Mouse (Mus musculus) small intestine, adult 2 months (tissue): ENCODE results near the gene Olfr1502. TPM values are rescaled to one million over a fixed set of nuclear protein-coding genes. Genes with fewer than 3 reads are reported as not detected.
"Not testable (repeated sequence)": the region's sequence is repeated elsewhere in the genome, so short reads cannot be mapped to it uniquely, and the experiment has no call there.

ENCODE experiments used
- H3K27ac ChIP-seq: fragments of 200-500 bp; 2 replicates; pipeline ENCODE4 v1.5.1; 2012; ENCODE audit warnings: low read depth, low read length, control low read depth, inconsistent platforms; ENCODE audit not compliant: insufficient read depth
- H3K27me3 ChIP-seq: fragments of 200-500 bp; 2 replicates; pipeline ENCODE4 v1.6.1; 2012; ENCODE audit warnings: mild to moderate bottlenecking, moderate library complexity, low read length, inconsistent platforms; ENCODE audit not compliant: control insufficient read depth, insufficient read depth
- H3K36me3 ChIP-seq: fragments of 200-500 bp; 2 replicates; pipeline ENCODE4 v1.6.1; 2012; ENCODE audit warnings: mild to moderate bottlenecking, low read length, control low read depth, inconsistent platforms; ENCODE audit not compliant: control insufficient read depth, insufficient read depth
- H3K4me1 ChIP-seq: fragments of 200-500 bp; 2 replicates; pipeline ENCODE4 v1.6.1; 2012; ENCODE audit warnings: low read length, inconsistent platforms, mixed read lengths; ENCODE audit not compliant: control insufficient read depth, insufficient read depth, insufficient read length
- H3K4me3 ChIP-seq: fragments of 200-500 bp; 2 replicates; pipeline ENCODE4 v1.5.1; 2012; ENCODE audit warnings: low read depth, mild to moderate bottlenecking, control low read depth, inconsistent platforms, low read length, moderate library complexity
- CTCF ChIP-seq: fragments of 200-500 bp; IDR thresholded peaks from 2 replicates; pipeline ENCODE4 v1.5.1; 2012; ENCODE audit warnings: low read depth, mild to moderate bottlenecking, control low read depth, inconsistent platforms, low read length, moderate library complexity, mixed read lengths; ENCODE audit not compliant: insufficient replicate concordance, insufficient read length; ENCODE audit errors: extremely low read depth
- POLR2A ChIP-seq: fragments of 200-500 bp; IDR thresholded peaks from 2 replicates; pipeline ENCODE4 v1.6.1; 2012; ENCODE audit warnings: low read depth, mild to moderate bottlenecking, control low read depth, inconsistent platforms, low read length, moderate library complexity
- WGBS: fragments of 180-500 bp; shearing (Covaris S2); methylation state at CpG from one replicate; pipeline ENCODE4 v1.1.7; 2018; 5-methylcytosine and 5-hydroxymethylcytosine counted together
- polyA plus RNA-seq: library from polyadenylated mRNA; depleted of rRNA; stranded (reverse); fragments of >200 nt; gene quantifications from 2 replicates; pipeline ENCODE4 v1.2.3, GENCODE M21; 2012; rRNA removed

The Olfr1502 gene
- polyA plus RNA-seq: not detected in 2 replicates

DNA sequence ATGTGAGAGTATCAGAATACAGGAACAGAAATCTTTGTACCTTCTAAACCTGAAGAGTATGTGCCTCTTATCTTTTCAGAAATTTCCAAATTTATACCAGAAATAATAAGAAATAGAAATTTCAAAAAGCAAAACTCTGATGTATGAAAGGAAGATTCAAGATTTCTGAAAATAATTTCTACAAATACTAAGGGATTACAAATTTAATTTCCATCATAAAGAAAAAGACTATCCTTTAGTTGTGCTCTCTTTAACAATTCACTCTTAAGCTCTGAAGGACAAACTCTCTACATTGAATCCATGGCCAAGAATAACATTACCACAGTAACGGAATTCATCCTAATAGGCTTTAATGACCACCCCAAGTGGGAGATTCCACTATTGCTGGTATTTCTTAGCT, at the start of gene Olfr1502:
Gene Olfr1502 (plus strand): TSS at position 301 of the 400 bp plus-strand sequence.
- 82% methylated on average over 1 of the region's 1 CpGs for WGBS
- Histone ChIP-seq H3K4me3 (no peak within 1 kb of the TSS), H3K4me1 (no peaks in the 10 kb centered on the region), H3K27ac (no peak within 1 kb of the TSS), H3K27me3 (no peaks in the 10 kb centered on the region), H3K36me3 (no peaks in the 10 kb centered on the region)
- no peak for TF ChIP-seq POLR2A
- TF ChIP-seq CTCF: no peak

GRCm38 (mm10) chr19:13812823-13813222, 48.8 kb upstream of the Olfr1502 start:
- no peak for TF ChIP-seq CTCF
- no peak for TF ChIP-seq POLR2A
- no peaks in the 10 kb centered on the region for H3K4me1 ChIP-seq
- no peaks in the 10 kb centered on the region for H3K27me3 ChIP-seq
- no peak overlapping the region for H3K4me3 ChIP-seq
- WGBS: 52% methylated on average over 2 of the region's 2 CpGs
- no peak overlapping the region for H3K27ac ChIP-seq
- H3K36me3 ChIP-seq: no peaks in the 10 kb centered on the region

DNA sequence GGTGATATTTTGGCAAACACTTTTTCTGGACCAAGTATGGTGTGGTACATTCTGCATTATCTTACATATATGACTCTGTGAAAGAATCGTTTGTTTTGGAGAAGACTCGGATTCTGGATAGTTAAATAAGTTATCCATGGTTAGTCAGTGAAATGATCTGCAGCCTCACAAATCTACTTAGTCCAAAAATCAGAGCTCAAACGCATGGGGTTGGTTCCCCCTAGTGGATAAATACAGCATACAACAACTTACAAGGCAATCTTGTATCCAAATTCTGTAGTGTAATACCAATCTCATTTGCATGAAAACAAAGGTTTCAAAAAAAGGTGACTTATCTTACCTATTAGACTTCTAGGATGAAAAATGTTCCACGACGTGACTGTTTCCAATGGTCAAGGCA, 42.8 kb upstream of the Olfr1502 start:
- 29% methylated on average over 5 of the region's 5 CpGs for WGBS
- no peak for TF ChIP-seq CTCF
- TF ChIP-seq POLR2A: no peak

GRCm38 (mm10) chr19:13819347-13819746, 42.2 kb upstream of the Olfr1502 start, which contains the start of gene Olfr1499:
Gene Olfr1499, minus strand, starts transcription at chr19:13819447.
- Histone ChIP-seq H3K4me3 (no peak within 1 kb of the TSS), H3K27ac (no peak within 1 kb of the TSS), H3K27me3 (no peaks in the 10 kb centered on the region), H3K4me1 (no peaks in the 10 kb centered on the region), H3K36me3 (no peaks in the 10 kb centered on the region)
- TF ChIP-seq POLR2A: no peak
- no peak for TF ChIP-seq CTCF

More for the DNA sequence above, 42.8 kb upstream of the Olfr1502 start:
- Histone ChIP-seq H3K4me1 (no peaks in the 10 kb centered on the region), H3K27ac (no peak overlapping the region), H3K4me3 (no peak overlapping the region), H3K27me3 (no peaks in the 10 kb centered on the region), H3K36me3 (no peaks in the 10 kb centered on the region)

GRCm38 (mm10) chr19:13820847-13821246, 40.7 kb upstream of the Olfr1502 start:
- Histone ChIP-seq H3K27me3 (no peaks in the 10 kb centered on the region), H3K4me3 (no peak overlapping the region), H3K4me1 (no peaks in the 10 kb centered on the region), H3K27ac (no peak overlapping the region), H3K36me3 (no peaks in the 10 kb centered on the region)
- TF ChIP-seq POLR2A: no peak
- no peak for TF ChIP-seq CTCF
- 47% methylated on average over 5 of the region's 5 CpGs for WGBS

DNA sequence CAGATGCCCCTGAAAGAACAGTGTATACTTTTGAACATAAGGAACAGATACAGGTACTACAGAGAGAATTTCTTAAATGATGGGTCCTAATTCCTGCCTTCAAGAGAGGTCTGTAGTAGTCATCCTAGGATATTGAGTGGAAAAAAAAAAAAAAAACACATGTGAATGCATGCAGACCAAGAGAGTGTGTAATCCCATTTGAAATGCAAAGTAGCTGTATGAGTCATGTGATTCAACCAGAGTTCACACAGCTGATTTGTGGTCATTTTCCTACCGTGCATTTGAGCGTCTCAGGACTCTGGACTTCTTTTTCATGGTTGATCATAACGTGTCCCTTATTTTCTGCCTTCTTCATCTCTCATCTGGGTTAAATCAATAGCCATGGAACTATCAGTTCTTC, 33.1 kb upstream of the Olfr1502 start:
- WGBS: 71% methylated on average over 3 of the region's 3 CpGs
- no peak overlapping the region for H3K27ac ChIP-seq
- TF ChIP-seq CTCF: no peak
- no peak for TF ChIP-seq POLR2A
- no peaks in the 10 kb centered on the region for H3K27me3 ChIP-seq
- H3K4me1 ChIP-seq: no peaks in the 10 kb centered on the region
- H3K36me3 ChIP-seq: no peaks in the 10 kb centered on the region
- H3K4me3 ChIP-seq: no peak overlapping the region

DNA sequence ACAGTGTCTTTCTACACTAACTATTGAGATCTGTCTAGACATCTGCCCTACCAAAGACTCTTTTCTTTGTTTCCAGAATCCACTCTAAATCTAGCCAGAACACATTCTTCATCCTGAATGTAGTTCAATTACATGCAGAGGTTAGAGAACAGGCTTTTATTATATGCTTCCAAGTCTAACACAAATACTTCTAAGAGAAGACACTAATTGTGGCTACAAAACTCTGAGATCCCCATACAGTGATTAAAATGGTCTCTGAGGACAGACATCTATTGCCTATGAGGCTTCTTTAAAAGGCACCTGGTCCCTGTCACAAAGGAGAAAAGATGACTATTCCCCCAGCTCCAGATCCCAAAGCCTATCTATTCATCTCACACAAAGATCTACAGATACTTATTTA, 31.2 kb upstream of the Olfr1502 start, which contains the start of gene Olfr1500:
Gene Olfr1500 (minus strand): TSS at position 101 of the 400 bp plus-strand sequence.
- Histone ChIP-seq H3K36me3 (no peaks in the 10 kb centered on the region), H3K4me3 (no peak within 1 kb of the TSS), H3K27ac (no peak within 1 kb of the TSS), H3K27me3 (no peaks in the 10 kb centered on the region), H3K4me1 (no peaks in the 10 kb centered on the region)
- TF ChIP-seq POLR2A: no peak
- no peak for TF ChIP-seq CTCF

GRCm38 (mm10) chr19:13850592-13850991, 11.0 kb upstream of the Olfr1502 start, which contains the start of gene Olfr1501:
Gene Olfr1501, minus strand, starts transcription at chr19:13850692.
- H3K27me3 ChIP-seq, H3K4me3 ChIP-seq, H3K27ac ChIP-seq: not testable (repeated sequence)

More at GRCm38 (mm10) chr19:13850592-13850991, 11.0 kb upstream of the Olfr1502 start, which contains the start of gene Olfr1501:
- H3K36me3 ChIP-seq, H3K4me1 ChIP-seq: not testable (repeated sequence)
